Mouse (Mus musculus) spleen, adult 2 months (tissue): Measurements from ENCODE around the gene Fmnl1.

Experiments
- CTCF ChIP-seq: fragments of 200-500 bp; IDR thresholded peaks from 2 replicates; pipeline ENCODE4 v1.5.1; 2011; ENCODE audit warnings: mild to moderate bottlenecking, inconsistent platforms; ENCODE audit not compliant: insufficient read depth, insufficient read length, insufficient replicate concordance; ENCODE audit errors: extremely low read depth
- POLR2A ChIP-seq: fragments of 200-500 bp; IDR thresholded peaks from 2 replicates; pipeline ENCODE4 v1.6.1; 2011; ENCODE audit warnings: low read depth, low read length, inconsistent platforms

DNA sequence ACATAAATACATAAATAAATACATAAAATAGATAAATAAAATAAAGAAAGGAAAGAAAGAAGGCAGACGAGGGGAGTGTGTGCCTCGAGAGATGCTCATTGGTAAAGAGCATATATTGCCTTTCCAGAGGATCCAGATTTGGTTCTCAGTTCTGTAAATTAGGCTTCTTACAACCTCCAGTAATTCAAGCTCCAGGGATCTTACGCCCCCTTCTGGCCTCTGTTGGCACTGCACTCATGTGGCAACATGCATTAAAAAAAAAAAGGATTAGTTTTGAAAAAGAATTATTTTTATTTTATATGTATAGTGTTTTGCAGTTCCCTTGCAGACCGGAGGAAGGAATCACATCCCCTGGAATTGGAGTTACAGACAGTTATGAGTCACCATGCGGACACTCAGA is 8.8 kb upstream of the Fmnl1 start:
- TF ChIP-seq CTCF (no peak), POLR2A (no peak)
